Mouse (Mus musculus) neutrophil, adult 5-6 weeks (primary cell): ENCODE data around the gene Dync1li1. TPM values are rescaled to one million over a fixed set of nuclear protein-coding genes. Genes with fewer than 3 reads are reported as not detected.

Source experiments
- ATAC-seq: fragments of 151-379, 151-347 bp; 2 replicates; pipeline ENCODE4 v1.8.0; 2017; ENCODE audit warnings: mild to moderate bottlenecking, moderate TSS enrichment; ENCODE audit not compliant: insufficient number of reproducible peaks, poor library complexity, low FRiP score, severe bottlenecking; ENCODE audit errors: extremely low read depth
- total RNA-seq: library from RNA; stranded (forward); fragments of 200-1000 nt; gene quantifications from 2 replicates; pipeline ENCODE4 v1.2.3, GENCODE M21; 2017

Gene Dync1li1
- total RNA-seq, 1 experiment from 2014 or later, result 68.3 TPM

- peak; percentile 91 for ATAC-seq
Observed at GRCm38 (mm10) chr9:114752863-114753484, 64.4 kb downstream of the Dync1li1 start.

- ATAC-seq, result no peak
Observed at GRCm38 (mm10) chr9:114758272-114758671, 69.7 kb downstream of the Dync1li1 start.

GRCm38 (mm10) chr9:114758801-114759200 lies 70.2 kb downstream of the Dync1li1 start:
- ATAC-seq, result 0 out of 2 replicates have a peak, but pooled peaks have one; percentile 13

GRCm38 (mm10) chr9:114759886-114760285 lies 71.3 kb downstream of the Dync1li1 start:
- ATAC-seq, result no peak

GRCm38 (mm10) chr9:114760353-114760752 lies 71.8 kb downstream of the Dync1li1 start:
- no peak for ATAC-seq

- no peak for ATAC-seq
Observed at GRCm38 (mm10) chr9:114761848-114762247, 73.3 kb downstream of the Dync1li1 start.

- peak; percentile 45; the same call in 1 of the 2 replicates for ATAC-seq
Observed at GRCm38 (mm10) chr9:114763341-114763740, 74.8 kb downstream of the Dync1li1 start.

GRCm38 (mm10) chr9:114767030-114767429 lies 78.4 kb downstream of the Dync1li1 start:
- ATAC-seq, result no peak

- no peak for ATAC-seq
Observed at GRCm38 (mm10) chr9:114767507-114767906, 78.9 kb downstream of the Dync1li1 start.

GRCm38 (mm10) chr9:114768066-114768465 lies 79.5 kb downstream of the Dync1li1 start:
- no peak; the same call in 1 of the 2 replicates for ATAC-seq

- peak; percentile 79 for ATAC-seq
Observed at GRCm38 (mm10) chr9:114770224-114770623, 81.6 kb downstream of the Dync1li1 start.

- ATAC-seq, result no peak
Observed at GRCm38 (mm10) chr9:114771565-114771964, 83.0 kb downstream of the Dync1li1 start.

Other genes with a start within 250 kb of the Dync1li1 start
- 0.61 TPM in 1 of 2 replicates, not detected in the other for gene Ccr4, start 183.9 kb upstream of the Dync1li1 start, total RNA-seq
- not detected in 2 replicates for gene C130032M10Rik, start 173.1 kb upstream of the Dync1li1 start, total RNA-seq
- gene Trim71, start 124.4 kb upstream of the Dync1li1 start, total RNA-seq, result not detected in 2 replicates
- 43.1 and 48.4 TPM in 2 replicates for gene Cnot10, start 48.6 kb upstream of the Dync1li1 start, total RNA-seq
- gene Cmtm6, start 42.3 kb downstream of the Dync1li1 start, total RNA-seq, result 301 and 316 TPM in 2 replicates
- gene Cmtm7, start 93.1 kb downstream of the Dync1li1 start, total RNA-seq, result 130 and 159 TPM in 2 replicates
- gene Cmtm8, start 155.4 kb downstream of the Dync1li1 start, total RNA-seq, result 2.1 and 3.3 TPM in 2 replicates
- gene Gpd1l, start 245.2 kb downstream of the Dync1li1 start, total RNA-seq, result 86.6 and 89.4 TPM in 2 replicates